Mouse (Mus musculus): Measurements from ENCODE around the gene Setmar. TPM values are rescaled to one million over a fixed set of nuclear protein-coding genes. Genes with fewer than 3 reads are reported as not detected.
"Not testable (repeated sequence)": the region's sequence is repeated elsewhere in the genome, so short reads cannot be mapped to it uniquely, and the experiment has no call there.

The Setmar gene
- 5.4 and 6.6 TPM in 2 replicates for polyA plus RNA-seq (2015; fragmentation: Nextera tagmentation; extraction: Ambion mirVana)

- H3K4me1 ChIP-seq, result no peaks in the 10 kb centered on the region
- under 1% methylated on average over 24 of the region's 24 CpGs for WGBS
- peak within 1 kb of the TSS; percentile 91 for H3K27ac ChIP-seq
- H3K9ac ChIP-seq, result peak within 1 kb of the TSS; percentile 40; the same call in 1 of the 2 replicates
- peak; percentile 96 for ATAC-seq (ENCODE audit: insufficient number of reproducible peaks, low FRiP score, low TSS enrichment, low read depth)
- H3K27me3 ChIP-seq, result no peaks in the 10 kb centered on the region
- H3K4me2 ChIP-seq, result peak within 1 kb of the TSS; percentile 59
- no peaks in the 10 kb centered on the region; the same call in 1 of the 2 replicates for H3K36me3 ChIP-seq
- H3K9me3 ChIP-seq, result no peaks in the 10 kb centered on the region
- H3K4me3 ChIP-seq, result peak within 1 kb of the TSS; percentile 59
Measured at GRCm38 (mm10) chr6:108064918-108065526, at the start of gene Setmar. Setmar (plus strand) TSS chr6:108065045.

- WGBS, result 77% methylated on average over 5 of the region's 5 CpGs
- Histone ChIP-seq H3K4me1 (no peaks in the 10 kb centered on the region), H3K36me3 (no peaks in the 10 kb centered on the region), H3K27ac (no peak overlapping the region), H3K4me2 (no peak overlapping the region), H3K27me3 (no peaks in the 10 kb centered on the region), H3K9ac (no peak overlapping the region), H3K9me3 (no peaks in the 10 kb centered on the region), H3K4me3 (no peak overlapping the region)
- no peak for ATAC-seq (ENCODE audit: insufficient number of reproducible peaks, low FRiP score, low TSS enrichment, low read depth)
Measured at GRCm38 (mm10) chr6:108021646-108022045, 43.2 kb upstream of the Setmar start.

DNA sequence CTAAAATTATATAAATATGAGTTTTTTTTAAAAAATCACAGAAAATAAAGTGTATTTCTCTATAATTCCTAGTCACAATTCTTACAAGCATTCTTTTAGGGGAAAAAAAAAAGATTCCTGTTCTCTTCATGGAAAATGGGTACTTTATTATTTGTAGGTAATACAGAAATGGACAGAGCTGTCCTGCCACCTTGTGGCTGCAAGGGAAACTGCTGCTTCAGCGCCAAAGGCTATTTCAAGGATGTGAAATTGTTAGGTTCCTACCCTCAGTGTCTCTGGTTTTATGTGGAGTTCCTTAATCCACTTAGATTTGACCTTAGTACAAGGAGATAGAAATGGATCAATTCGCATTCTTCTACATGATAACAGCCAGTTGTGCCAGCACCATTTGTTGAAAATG, 9.8 kb upstream of the Setmar start:
- H3K4me2 ChIP-seq; H3K4me3 ChIP-seq; H3K36me3 ChIP-seq; H3K27me3 ChIP-seq; ATAC-seq (ENCODE audit: insufficient number of reproducible peaks, low FRiP score, low TSS enrichment, low read depth); H3K27ac ChIP-seq; H3K9me3 ChIP-seq; H3K9ac ChIP-seq; H3K4me1 ChIP-seq: not testable (repeated sequence)
- WGBS, result 12% methylated on average over 2 of the region's 2 CpGs

DNA sequence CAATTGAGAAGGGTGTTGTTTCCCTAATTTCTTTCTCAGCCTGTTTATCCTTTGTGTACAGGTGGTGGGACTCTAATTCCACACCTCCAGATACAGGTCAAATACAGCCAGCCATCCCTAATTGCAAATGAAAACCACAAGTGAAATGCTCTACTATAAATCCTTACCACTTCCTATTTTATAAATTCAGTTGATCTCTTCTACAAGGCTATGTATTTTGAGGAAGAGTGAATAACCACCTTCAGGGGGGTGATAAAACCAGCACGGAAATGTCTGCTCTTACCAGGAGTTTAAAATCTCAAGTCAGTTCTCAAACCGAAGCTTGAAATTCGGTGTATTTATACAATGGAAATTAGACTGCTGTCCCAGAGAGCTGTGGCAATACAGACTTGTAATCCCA, 8.9 kb upstream of the Setmar start:
- no peaks in the 10 kb centered on the region for H3K4me1 ChIP-seq
- no peak overlapping the region for H3K27ac ChIP-seq
- H3K9me3 ChIP-seq, result no peaks in the 10 kb centered on the region
- no peak overlapping the region for H3K4me3 ChIP-seq
- H3K4me2 ChIP-seq, result no peak overlapping the region
- no peak overlapping the region for H3K9ac ChIP-seq
- no peak for ATAC-seq (ENCODE audit: insufficient number of reproducible peaks, low FRiP score, low TSS enrichment, low read depth)
- WGBS, result 76% methylated on average over 3 of the region's 3 CpGs
- no peaks in the 10 kb centered on the region for H3K27me3 ChIP-seq
- H3K36me3 ChIP-seq, result no peaks in the 10 kb centered on the region

- WGBS, result 56% methylated on average over 4 of the region's 4 CpGs
- Histone ChIP-seq H3K9me3 (no peaks in the 10 kb centered on the region), H3K27ac (no peak overlapping the region), H3K36me3 (no peaks in the 10 kb centered on the region), H3K4me3 (no peak overlapping the region), H3K9ac (no peak overlapping the region), H3K4me1 (no peaks in the 10 kb centered on the region), H3K27me3 (no peaks in the 10 kb centered on the region), H3K4me2 (no peak overlapping the region)
- no peak for ATAC-seq (ENCODE audit: insufficient number of reproducible peaks, low FRiP score, low TSS enrichment, low read depth)
Measured at GRCm38 (mm10) chr6:108057353-108057752, 7.5 kb upstream of the Setmar start.

DNA sequence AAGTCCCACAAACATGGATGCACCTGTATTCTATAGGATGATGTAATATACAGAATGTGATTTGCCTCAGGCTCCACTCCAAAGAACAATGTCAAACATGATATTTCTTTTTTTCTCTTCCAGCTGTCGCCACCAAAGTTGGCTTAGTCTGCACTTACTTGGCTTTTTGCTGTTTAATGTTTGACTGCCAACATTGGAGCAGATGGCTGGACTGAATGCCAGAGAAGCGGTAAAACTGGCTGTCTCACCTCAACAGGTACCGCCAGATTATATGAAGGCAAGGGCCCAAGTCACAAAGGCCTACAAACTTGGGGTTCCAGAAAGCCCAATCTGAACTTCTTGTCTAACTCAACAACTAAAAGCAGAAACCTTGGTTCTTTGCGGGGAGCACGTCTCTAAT, 6.8 kb upstream of the Setmar start:
- Histone ChIP-seq H3K4me2 (no peak overlapping the region), H3K9ac (no peak overlapping the region), H3K27me3 (no peaks in the 10 kb centered on the region), H3K4me3 (no peak overlapping the region), H3K27ac (no peak overlapping the region), H3K9me3 (no peaks in the 10 kb centered on the region), H3K4me1 (no peaks in the 10 kb centered on the region), H3K36me3 (no peaks in the 10 kb centered on the region)
- ATAC-seq (ENCODE audit: insufficient number of reproducible peaks, low FRiP score, low TSS enrichment, low read depth), result no peak
- 76% methylated on average over 5 of the region's 5 CpGs for WGBS

- 49% methylated on average over 3 of the region's 3 CpGs for WGBS
- Histone ChIP-seq H3K9me3 (no peaks in the 10 kb centered on the region), H3K4me2 (no peak overlapping the region), H3K4me1 (no peaks in the 10 kb centered on the region), H3K27ac (no peak overlapping the region), H3K36me3 (no peaks in the 10 kb centered on the region), H3K27me3 (no peaks in the 10 kb centered on the region), H3K4me3 (no peak overlapping the region), H3K9ac (no peak overlapping the region)
- ATAC-seq (ENCODE audit: insufficient number of reproducible peaks, low FRiP score, low TSS enrichment, low read depth), result no peak
Measured at GRCm38 (mm10) chr6:108061121-108061520, 3.7 kb upstream of the Setmar start.

DNA sequence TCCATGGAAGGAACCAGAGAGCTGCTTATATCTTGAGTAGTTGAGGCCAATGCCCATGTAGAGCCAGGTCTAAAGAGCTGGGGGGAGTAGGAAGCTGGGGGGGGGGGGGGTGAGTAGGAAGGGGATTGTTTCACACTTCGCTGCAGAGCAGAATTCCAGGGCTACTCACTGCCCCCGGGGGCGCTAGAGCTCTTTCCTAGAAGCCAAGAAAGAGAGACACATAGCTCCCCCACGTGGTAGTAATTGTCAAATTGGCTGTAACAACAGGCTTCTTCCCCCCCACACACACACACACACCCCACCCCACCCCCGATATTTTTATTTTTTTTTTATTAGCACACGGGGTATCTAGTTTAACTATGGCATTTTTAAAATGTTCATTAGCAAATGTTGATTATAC, 738 bp downstream of the Setmar start:
- H3K4me1 ChIP-seq, result no peaks in the 10 kb centered on the region
- H3K36me3 ChIP-seq, result no peaks in the 10 kb centered on the region; the same call in 1 of the 2 replicates
- 6% methylated on average over 6 of the region's 6 CpGs for WGBS
- H3K9me3 ChIP-seq, result no peaks in the 10 kb centered on the region
- H3K27me3 ChIP-seq, result no peaks in the 10 kb centered on the region
- H3K4me2 ChIP-seq, result peak overlapping the region; percentile 59
- peak overlapping the region; percentile 59 for H3K4me3 ChIP-seq
- no peak; the same call in 1 of the 2 replicates for ATAC-seq (ENCODE audit: insufficient number of reproducible peaks, low FRiP score, low TSS enrichment, low read depth)
- H3K27ac ChIP-seq, result peak overlapping the region; percentile 91
- H3K9ac ChIP-seq, result 0 out of 2 replicates have a peak overlapping the region, but pooled peaks have one; percentile 28

- H3K9me3 ChIP-seq, result no peaks in the 10 kb centered on the region
- H3K4me2 ChIP-seq, result no peak overlapping the region
- H3K4me3 ChIP-seq, result no peak overlapping the region
- no peak for ATAC-seq (ENCODE audit: insufficient number of reproducible peaks, low FRiP score, low TSS enrichment, low read depth)
- no peak overlapping the region for H3K9ac ChIP-seq
- no peak overlapping the region for H3K27ac ChIP-seq
- peaks cover 10% of the 10 kb centered on the region; the same call in 1 of the 2 replicates for H3K36me3 ChIP-seq
- WGBS, result 93% methylated on average over 7 of the region's 7 CpGs
- H3K27me3 ChIP-seq, result no peaks in the 10 kb centered on the region
- H3K4me1 ChIP-seq, result no peaks in the 10 kb centered on the region
Measured at GRCm38 (mm10) chr6:108070947-108071346, 6.1 kb downstream of the Setmar start.

DNA sequence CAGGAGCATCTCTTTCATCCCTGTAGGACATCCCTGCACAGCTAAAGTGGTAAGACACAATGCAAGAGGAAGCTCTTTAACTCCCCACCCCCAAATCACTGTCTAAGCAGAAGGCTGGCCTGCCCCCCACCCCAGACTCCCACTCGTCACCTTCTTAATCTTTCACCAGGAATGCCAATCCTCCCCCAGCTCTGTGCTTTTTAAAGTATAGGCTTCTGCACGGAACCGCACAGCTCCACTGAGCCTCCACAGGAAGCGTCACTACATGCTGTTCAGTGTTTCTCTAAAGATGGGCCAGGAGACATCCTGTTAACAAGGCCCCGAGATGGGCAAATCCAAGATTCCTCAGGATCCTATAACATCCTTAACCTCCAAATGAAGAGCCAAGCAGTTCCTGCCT, 8.2 kb downstream of the Setmar start:
- Histone ChIP-seq H3K27ac (no peak overlapping the region), H3K9ac (no peak overlapping the region), H3K9me3 (no peaks in the 10 kb centered on the region), H3K4me1 (no peaks in the 10 kb centered on the region), H3K4me2 (no peak overlapping the region), H3K27me3 (no peaks in the 10 kb centered on the region), H3K36me3 (peaks cover 17% of the 10 kb centered on the region; the same call in 1 of the 2 replicates), H3K4me3 (no peak overlapping the region)
- 81% methylated on average over 5 of the region's 5 CpGs for WGBS
- no peak for ATAC-seq (ENCODE audit: insufficient number of reproducible peaks, low FRiP score, low TSS enrichment, low read depth)

GRCm38 (mm10) chr6:108073931-108074330, 9.1 kb downstream of the Setmar start:
- Histone ChIP-seq H3K4me3 (no peak overlapping the region), H3K27me3 (no peaks in the 10 kb centered on the region), H3K27ac (no peak overlapping the region), H3K36me3 (peaks cover 17% of the 10 kb centered on the region; the same call in 1 of the 2 replicates), H3K9ac (no peak overlapping the region), H3K9me3 (no peaks in the 10 kb centered on the region), H3K4me1 (no peaks in the 10 kb centered on the region), H3K4me2 (no peak overlapping the region)
- 83% methylated on average over 2 of the region's 2 CpGs for WGBS
- ATAC-seq (ENCODE audit: insufficient number of reproducible peaks, low FRiP score, low TSS enrichment, low read depth), result no peak

GRCm38 (mm10) chr6:108074624-108075023, 9.8 kb downstream of the Setmar start:
- ATAC-seq (ENCODE audit: insufficient number of reproducible peaks, low FRiP score, low TSS enrichment, low read depth), result no peak
- no peaks in the 10 kb centered on the region for H3K27me3 ChIP-seq
- H3K36me3 ChIP-seq, result peaks cover 17% of the 10 kb centered on the region; the same call in 1 of the 2 replicates
- no peaks in the 10 kb centered on the region for H3K4me1 ChIP-seq
- 89% methylated on average over 10 of the region's 10 CpGs for WGBS
- H3K27ac ChIP-seq, result no peak overlapping the region
- no peaks in the 10 kb centered on the region for H3K9me3 ChIP-seq
- H3K4me2 ChIP-seq, result no peak overlapping the region
- H3K4me3 ChIP-seq, result no peak overlapping the region
- H3K9ac ChIP-seq, result no peak overlapping the region
